Mouse (Mus musculus) WW6 (cell line): ENCODE measurements around the gene Olfr825.
"Not testable (repeated sequence)": the region's sequence is repeated elsewhere in the genome, so short reads cannot be mapped to it uniquely, and the experiment has no call there.

Source experiments
- DNase-seq: peaks from one replicate; pipeline ENCODE4 v3.0.0-alpha.2; 2013; ENCODE audit warnings: low read depth, low spot score

The Olfr825 gene

GRCm38 (mm10) chr10:130166666-130167065, at the start of gene Olfr825:
Gene Olfr825 (minus strand): TSS chr10:130166766.
- no peak for DNase-seq

- no peak for DNase-seq
These were observed 47.7 kb upstream of the Olfr825 start, which contains the start of gene Olfr827 for GRCm38 (mm10) chr10:130214303-130214702. Gene Olfr827 (minus strand): TSS chr10:130214403.

- DNase-seq: no peak
These were observed 17.5 kb upstream of the Olfr825 start, which contains the start of gene Olfr826 for GRCm38 (mm10) chr10:130184086-130184485. Gene Olfr826 (minus strand): TSS chr10:130184186.

DNA sequence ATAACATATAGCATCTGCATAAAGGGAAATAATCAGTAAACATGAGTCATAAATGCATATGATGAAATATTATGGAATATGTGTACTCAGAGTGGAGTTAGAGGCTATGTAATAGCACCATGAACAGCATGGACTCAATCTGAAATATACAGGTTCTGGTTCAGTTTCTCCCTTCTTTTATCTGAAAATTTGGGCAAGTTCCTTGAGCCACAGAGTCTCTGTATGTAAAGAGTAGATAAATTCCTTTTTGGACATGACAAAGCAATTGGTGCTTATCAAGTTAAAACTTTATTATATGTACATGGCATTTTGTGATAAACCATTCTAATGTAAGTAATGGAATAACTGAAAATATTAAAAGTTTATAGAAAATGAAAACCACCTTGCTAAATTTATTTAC, 1.4 kb downstream of the Olfr825 start:
- DNase-seq: no peak

DNA sequence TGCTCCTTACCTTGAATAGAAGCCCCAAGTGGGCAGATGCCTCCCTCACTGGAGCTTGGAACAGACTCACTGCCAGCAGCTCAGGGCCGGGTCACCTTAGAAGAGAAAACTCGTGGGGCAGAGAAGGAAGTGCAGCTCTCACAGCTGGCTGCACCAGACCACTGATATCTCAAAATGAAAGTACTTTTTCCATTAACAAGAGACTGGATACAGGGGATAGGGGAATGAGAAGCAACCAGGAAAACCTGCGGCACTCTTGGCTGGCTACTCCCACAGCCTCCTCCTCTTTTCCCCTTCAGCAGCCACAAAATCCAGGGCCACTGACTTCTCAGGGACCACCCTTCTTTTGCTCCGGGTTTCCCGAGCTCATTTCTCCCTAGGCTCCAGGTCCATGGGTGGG, 22.4 kb downstream of the Olfr825 start:
- no peak for DNase-seq

GRCm38 (mm10) chr10:130142481-130142880, 24.1 kb downstream of the Olfr825 start:
- DNase-seq: not testable (repeated sequence)

- DNase-seq: no peak
These were observed 31.8 kb downstream of the Olfr825 start for GRCm38 (mm10) chr10:130134811-130135210.

- DNase-seq: not testable (repeated sequence)
These were observed 36.7 kb downstream of the Olfr825 start, which contains the start of gene Olfr824 for GRCm38 (mm10) chr10:130129900-130130299. Gene Olfr824 (minus strand): TSS chr10:130130000.

GRCm38 (mm10) chr10:130116045-130116444, 50.5 kb downstream of the Olfr825 start:
- DNase-seq: not testable (repeated sequence)

DNA sequence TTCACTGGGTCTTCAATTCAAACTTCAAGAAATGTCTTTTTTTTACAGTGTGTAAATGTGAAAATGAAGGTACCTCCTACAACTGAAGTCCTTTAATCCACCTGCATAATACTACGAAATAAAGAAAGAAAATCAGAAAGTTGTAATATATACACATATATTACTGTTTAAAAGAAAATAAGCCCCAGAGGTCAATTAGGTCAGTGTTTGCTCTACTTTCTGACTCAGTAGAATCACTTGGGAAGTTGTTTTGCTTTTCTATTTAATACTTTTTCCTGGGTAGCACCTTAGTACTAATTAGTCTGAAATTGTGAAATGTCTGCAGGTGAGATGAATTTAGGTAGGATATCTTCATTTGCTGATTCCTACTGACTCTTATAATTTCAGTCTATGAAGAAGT, 51.3 kb downstream of the Olfr825 start, which contains the start of gene Olfr823:
TSS of gene Olfr823 (minus strand) at position 101 of the 400 bp plus-strand sequence.
- DNase-seq: not testable (repeated sequence)
